Mouse (Mus musculus) urinary bladder, adult 2 months (tissue): ENCODE results near the gene Oxa1l. TPM values are rescaled to one million over a fixed set of nuclear protein-coding genes. Genes with fewer than 3 reads are reported as not detected.
"Not testable (repeated sequence)": the region's sequence is repeated elsewhere in the genome, so short reads cannot be mapped to it uniquely, and the experiment has no call there.

Source experiments
- DNase-seq: peaks from one replicate; pipeline ENCODE4 v3.0.0; 2022; ENCODE audit warnings: low spot score
- polyA plus RNA-seq: library from polyadenylated mRNA; depleted of rRNA; stranded (reverse); fragments of >200 nt; gene quantifications from 2 replicates; pipeline ENCODE4 v1.2.3, GENCODE M21; 2012; rRNA removed

Oxa1l gene
- polyA plus RNA-seq = 61.4 and 65.5 TPM in 2 replicates

GRCm38 (mm10) chr14:54360577-54361340, at the start of gene Oxa1l:
TSS of gene Oxa1l (plus strand) at chr14:54360834.
- peak; percentile 91 for DNase-seq

GRCm38 (mm10) chr14:54311763-54312162, 48.9 kb upstream of the Oxa1l start:
- no peak for DNase-seq

DNA sequence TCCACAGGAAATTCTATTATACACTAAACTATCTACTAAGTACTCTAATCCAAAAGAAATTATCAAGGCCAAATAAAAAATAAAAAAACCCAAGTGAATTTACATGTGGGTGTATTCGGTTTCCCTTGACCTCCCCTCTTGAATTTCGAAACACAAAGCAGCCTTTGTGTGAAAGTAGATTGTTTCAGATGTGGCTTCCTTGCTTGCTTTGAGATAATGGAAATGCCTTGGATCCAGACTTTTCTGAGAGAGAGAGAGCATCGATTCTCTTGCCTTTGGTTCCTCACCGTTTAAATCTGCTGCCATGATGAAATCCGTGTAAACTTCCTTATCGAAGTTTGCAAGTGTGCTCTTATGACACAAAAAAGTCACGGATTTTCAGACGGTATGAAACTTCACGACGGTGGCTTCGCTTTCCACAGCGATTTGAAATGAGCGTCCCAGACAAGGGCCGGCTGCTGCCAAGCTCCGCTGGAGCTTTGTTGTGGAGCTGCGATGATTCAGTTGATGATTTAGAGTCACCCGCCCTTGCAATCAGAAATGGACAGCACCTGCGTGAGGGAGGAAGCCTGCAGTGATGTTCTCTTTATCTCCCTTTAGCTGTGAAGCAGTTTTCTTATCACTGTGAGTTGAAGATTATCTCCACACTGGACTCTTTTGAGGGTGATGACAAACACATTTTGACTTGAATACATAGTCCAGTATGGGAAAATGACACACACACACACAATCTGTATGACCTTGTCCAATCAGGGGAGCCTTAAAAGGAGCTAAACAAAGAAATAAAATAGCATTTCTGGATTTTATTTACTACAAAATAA, 38.9 kb upstream of the Oxa1l start:
- DNase-seq = no peak

DNA sequence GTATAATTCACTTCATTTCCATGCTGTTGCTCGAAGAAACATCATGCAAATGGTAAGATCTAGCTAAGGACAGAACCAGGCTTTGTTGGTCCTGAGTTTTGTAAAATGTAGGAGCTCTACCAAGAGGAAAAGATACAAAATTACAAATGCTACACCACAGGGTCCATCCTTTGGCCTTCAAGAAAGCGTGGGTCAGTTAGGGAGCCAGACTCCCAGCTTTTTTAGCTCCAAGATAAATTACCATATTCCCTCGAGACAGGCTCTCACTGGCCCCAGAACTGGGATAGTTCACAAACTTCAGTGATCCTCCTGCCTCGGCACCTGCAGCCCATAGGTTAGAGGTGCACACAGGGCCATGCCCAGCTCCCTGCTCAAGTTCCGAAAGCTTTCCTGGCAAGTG, 36.1 kb upstream of the Oxa1l start:
- no peak for DNase-seq

DNA sequence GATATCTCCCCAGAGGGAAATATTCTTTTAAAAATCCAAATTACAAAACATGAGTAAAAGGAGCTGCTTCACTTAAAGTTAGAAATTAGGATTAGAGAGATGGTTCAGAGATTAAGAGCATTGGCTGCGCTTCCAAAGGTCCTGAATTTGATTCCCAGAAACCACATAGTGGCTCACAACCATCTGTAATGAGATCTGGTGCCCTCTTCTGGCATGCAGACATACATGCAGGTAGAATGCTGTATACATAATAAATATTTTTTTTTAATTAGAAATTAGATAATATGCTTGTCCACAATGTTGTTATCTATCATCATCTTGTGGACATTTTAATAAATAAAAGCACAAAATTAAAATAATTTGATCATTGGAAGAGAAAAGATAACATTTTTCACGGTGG, 32.1 kb upstream of the Oxa1l start:
- no peak for DNase-seq

- DNase-seq = no peak
Measured at GRCm38 (mm10) chr14:54329201-54329600, 31.4 kb upstream of the Oxa1l start.

DNA sequence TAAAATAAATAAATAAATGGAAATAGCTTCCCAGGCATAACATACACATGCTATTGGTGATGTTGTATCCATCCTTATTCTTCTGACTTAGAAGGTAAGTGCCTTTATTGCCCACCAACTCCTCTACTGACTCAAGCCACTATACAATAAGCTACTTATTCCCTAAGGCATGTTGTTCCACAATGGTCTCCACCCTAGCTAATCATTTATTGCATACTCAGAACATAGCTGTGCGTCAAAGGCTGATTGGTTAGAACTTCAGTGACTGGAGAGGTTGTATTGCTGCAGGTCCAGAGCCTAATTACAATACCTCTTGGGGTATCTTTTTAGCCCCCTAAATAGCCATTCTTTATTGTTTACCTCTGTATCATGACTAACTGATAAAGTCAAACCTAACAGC, 29.5 kb upstream of the Oxa1l start:
- DNase-seq = no peak

DNA sequence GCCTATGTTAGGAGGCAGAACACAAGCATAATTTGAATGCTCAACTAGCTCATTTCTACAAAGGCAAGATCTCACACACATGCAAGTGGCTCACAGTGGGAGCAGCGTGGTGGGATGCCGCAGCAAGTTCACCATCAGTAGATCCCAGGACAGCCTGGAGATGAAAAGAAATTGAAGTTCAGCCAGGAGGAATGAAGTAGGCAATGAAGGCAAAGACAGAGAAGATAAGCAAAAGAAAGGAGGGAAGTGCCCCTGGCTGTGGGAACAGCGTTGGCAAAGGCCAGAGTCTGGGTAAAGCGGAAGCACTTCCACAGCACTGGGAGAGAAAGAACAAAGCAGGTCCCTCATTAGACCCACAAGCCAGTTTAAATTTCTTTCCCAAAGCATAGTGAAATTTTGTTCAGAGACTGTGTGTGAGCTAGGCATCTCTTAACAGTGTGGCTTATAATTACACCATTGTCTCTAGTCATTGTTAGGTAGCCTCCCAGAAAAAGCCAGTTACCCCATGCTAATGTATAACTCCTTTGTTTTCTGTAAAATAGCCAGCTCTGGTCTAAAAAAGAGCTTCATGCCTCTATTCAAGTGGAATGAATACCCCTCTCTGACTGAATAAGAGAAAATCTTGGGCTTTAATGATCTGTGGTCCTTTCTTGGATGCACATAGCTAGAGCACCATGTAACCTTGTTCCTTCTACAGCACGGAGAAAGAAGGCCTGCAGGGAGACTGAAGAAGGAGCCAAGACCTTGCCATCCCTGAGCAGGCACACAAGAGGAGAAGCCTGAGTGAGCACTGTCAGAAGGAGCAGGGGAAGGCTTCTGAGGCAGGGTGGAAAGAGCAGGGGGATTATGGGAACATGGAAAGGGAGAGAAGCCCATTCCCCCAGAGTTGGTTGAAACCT, 28.2 kb upstream of the Oxa1l start:
- DNase-seq = no peak

DNA sequence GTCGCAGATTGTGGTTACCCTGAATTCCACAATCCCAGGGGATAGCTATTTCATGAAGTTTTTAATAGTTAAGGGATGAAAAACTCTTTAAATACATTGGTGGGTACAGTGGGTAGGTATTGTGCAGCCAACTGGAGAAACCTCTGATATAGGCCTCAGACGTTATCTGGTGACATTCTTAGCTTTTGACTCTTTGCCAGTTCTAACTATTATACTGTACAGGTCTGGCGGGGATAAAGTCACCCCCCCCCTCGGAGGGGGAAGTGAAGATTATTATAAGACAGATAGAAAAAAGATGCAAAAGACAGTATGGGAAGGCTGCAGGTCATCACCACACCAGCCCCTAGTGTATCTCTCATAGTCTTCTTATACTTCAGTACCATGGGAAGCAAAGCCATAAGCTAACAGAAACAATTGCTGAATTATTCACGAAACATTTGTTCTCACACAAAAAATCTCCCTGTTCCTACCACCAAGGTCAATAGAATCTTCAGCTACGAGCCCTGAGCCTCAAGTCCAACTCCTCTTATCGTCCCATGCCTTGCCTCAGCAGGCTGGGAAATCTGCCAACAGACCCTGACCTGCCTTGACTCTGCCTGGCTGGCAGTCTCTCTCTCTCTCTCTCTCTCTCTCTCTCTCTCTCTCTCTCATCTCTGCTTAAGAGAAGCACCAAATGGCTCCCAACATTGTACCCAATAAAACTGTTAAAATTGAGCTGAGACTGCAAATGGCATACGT, 27.0 kb upstream of the Oxa1l start:
- no peak for DNase-seq

GRCm38 (mm10) chr14:54340836-54341235, 19.8 kb upstream of the Oxa1l start:
- no peak for DNase-seq

DNA sequence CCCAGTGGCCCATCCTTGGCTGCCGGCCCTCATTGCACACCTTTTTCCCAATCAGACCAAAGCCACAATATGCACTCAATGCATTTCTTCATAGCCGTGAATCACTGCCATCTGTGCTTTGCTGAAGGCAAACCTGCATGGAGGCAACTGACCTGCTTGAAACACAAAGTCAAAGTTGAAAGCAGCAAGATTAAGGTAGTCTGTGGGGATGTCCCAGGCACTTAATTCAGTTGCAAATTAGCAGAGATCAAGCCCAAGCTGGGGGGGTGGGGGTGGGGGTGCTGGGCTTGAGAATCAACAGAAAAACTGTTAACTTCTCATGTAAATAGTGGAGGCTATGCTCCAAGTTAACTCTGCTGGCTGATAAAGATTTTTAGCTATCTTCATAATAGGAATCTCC, 18.8 kb upstream of the Oxa1l start:
- not testable (repeated sequence) for DNase-seq

- not testable (repeated sequence) for DNase-seq
Measured at GRCm38 (mm10) chr14:54350773-54351541, 9.7 kb upstream of the Oxa1l start.

- DNase-seq = no peak
Measured at GRCm38 (mm10) chr14:54352314-54352713, 8.3 kb upstream of the Oxa1l start.

DNA sequence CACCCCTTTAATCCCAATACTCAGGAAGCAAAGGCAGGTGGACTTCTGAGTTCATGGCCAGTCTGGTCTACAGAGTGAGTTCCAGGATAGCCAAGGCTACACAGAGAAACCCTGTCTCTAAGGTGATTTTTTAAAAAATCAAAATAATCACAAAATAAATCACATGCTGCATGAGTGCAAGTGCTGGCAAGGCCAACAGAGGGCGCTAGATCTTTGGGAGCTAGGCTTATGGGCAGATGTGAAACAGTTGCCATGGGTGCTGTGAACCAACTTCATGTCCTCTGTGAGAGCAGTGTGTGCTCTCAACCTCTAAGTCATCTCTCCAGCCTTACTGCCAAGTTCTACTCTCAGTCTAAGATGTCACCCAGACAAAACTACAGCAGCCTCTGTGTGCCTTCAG, 6.2 kb upstream of the Oxa1l start:
- DNase-seq = no peak

GRCm38 (mm10) chr14:54363156-54363555, 2.5 kb downstream of the Oxa1l start:
- DNase-seq = no peak

DNA sequence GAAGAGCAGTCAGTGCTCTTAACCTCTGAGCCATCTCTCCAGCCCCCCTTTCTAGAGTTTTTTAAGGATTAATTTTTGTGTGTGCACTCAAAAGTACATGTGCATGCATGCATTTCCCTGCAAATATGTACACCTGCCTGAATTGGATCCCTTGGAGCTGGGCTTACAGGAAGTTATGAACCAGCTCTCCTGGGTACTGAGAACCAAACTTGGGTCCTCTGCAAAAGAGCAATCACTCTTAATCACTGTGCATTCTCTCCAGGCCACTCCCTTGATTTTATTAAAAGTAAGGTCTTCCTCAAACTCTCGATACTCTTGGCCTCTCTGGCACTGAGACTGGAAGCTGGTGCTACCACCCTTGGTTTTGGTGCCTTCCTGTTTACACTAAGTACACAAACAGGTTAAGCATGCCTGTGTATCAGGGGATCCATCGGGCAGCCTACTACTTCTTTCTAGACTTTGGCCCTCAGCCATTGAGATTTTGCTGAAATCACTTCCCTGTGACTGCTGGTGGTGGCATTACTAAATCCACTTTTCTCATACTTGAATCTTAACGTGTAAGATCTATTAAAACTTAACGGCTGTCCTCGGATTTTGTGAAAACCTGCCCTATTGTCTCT, 4.5 kb downstream of the Oxa1l start:
- no peak for DNase-seq

DNA sequence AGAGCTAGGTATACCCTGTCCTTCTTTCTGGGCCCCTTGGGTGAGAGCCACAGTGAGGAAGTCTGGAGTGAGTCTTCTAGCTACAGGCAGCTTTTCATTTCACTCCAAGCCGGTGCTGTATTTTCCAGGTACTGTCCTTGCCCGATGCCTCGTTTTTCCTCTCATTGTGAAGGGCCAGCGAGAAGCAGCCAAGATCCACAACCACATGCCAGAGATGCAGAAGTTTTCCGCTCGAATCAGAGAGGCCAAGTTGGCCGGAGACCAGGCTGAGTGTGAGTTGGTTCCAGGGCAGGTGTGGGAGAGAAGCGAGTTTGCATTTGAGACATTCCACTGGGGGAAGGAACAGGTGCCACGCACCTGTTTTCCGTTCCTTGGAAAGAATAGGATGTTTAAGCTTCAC, 5.9 kb downstream of the Oxa1l start:
- no peak for DNase-seq

GRCm38 (mm10) chr14:54367429-54368060, 6.9 kb downstream of the Oxa1l start:
- no peak for DNase-seq

DNA sequence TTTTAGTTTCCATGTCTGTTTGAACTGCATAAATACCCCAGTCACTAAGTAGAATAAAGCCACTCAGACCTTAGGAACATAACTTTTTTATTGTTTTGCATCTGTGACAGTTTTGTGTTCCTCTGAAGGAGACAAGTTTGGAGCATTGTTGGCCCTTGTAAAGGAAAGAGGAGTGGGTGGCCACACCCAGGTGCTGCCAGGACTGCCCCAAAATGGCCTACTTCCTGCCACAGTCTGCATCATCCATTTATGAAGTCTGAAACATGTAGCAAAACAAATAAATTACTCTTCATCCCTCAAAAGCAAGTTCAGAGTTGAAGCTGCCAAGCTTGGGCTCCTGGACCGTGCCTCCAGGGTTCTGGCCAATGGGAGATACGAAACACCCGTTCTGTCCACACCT, 8.7 kb downstream of the Oxa1l start:
- no peak for DNase-seq

GRCm38 (mm10) chr14:54370595-54370994, 10.0 kb downstream of the Oxa1l start:
- no peak for DNase-seq
